Mouse (Mus musculus) testis, postnatal 10 days (tissue): ENCODE results near the gene Crhr1.

Experiments used
- DNase-seq: peaks from one replicate; pipeline ENCODE4 v3.0.0; 2021; ENCODE audit warnings: low spot score

The Crhr1 gene

GRCm38 (mm10) chr11:104138976-104139375 is 6.3 kb downstream of the Crhr1 start:
- no peak for DNase-seq

GRCm38 (mm10) chr11:104144930-104145329 is 12.3 kb downstream of the Crhr1 start:
- DNase-seq, result no peak

GRCm38 (mm10) chr11:104148787-104149186 is 16.1 kb downstream of the Crhr1 start:
- no peak for DNase-seq

GRCm38 (mm10) chr11:104150911-104151310 is 18.3 kb downstream of the Crhr1 start:
- no peak for DNase-seq

GRCm38 (mm10) chr11:104154332-104154731 is 21.7 kb downstream of the Crhr1 start:
- DNase-seq, result no peak

GRCm38 (mm10) chr11:104154820-104155635 is 22.4 kb downstream of the Crhr1 start:
- no peak for DNase-seq

GRCm38 (mm10) chr11:104155899-104156298 is 23.2 kb downstream of the Crhr1 start:
- DNase-seq, result no peak

GRCm38 (mm10) chr11:104156391-104156790 is 23.7 kb downstream of the Crhr1 start:
- no peak for DNase-seq

GRCm38 (mm10) chr11:104157603-104158259 is 25.1 kb downstream of the Crhr1 start:
- peak; percentile 72 for DNase-seq

- no peak for DNase-seq
Observed at GRCm38 (mm10) chr11:104158260-104158907, 25.7 kb downstream of the Crhr1 start.

GRCm38 (mm10) chr11:104159769-104160272 is 27.2 kb downstream of the Crhr1 start:
- no peak for DNase-seq

GRCm38 (mm10) chr11:104161153-104161552 is 28.5 kb downstream of the Crhr1 start:
- DNase-seq, result no peak

- no peak for DNase-seq
Observed at GRCm38 (mm10) chr11:104164257-104164656, 31.6 kb downstream of the Crhr1 start.

GRCm38 (mm10) chr11:104171281-104171781 is 38.7 kb downstream of the Crhr1 start:
- peak; percentile 78 for DNase-seq

GRCm38 (mm10) chr11:104178893-104179292 is 46.2 kb downstream of the Crhr1 start:
- DNase-seq, result no peak

GRCm38 (mm10) chr11:104179804-104180203 is 47.1 kb downstream of the Crhr1 start:
- DNase-seq, result no peak

- DNase-seq, result no peak
Observed at GRCm38 (mm10) chr11:104182141-104182540, 49.5 kb downstream of the Crhr1 start.

- no peak for DNase-seq
Observed at GRCm38 (mm10) chr11:104186135-104186836, 53.6 kb downstream of the Crhr1 start, which contains the start of gene Sppl2c. Gene Sppl2c, plus strand, starts transcription at chr11:104186327.

- DNase-seq, result no peak
Observed at GRCm38 (mm10) chr11:104186837-104187150, 54.1 kb downstream of the Crhr1 start.

- no peak for DNase-seq
Observed at GRCm38 (mm10) chr11:104187766-104188165, 55.1 kb downstream of the Crhr1 start.

- no peak for DNase-seq
Observed at GRCm38 (mm10) chr11:104190008-104190407, 57.4 kb downstream of the Crhr1 start.

GRCm38 (mm10) chr11:104195382-104195781 is 62.7 kb downstream of the Crhr1 start:
- no peak for DNase-seq
